Mouse (Mus musculus) inflammation-experienced regulatory T-cells, adult 16 weeks (primary cell): ENCODE results near the gene Rwdd2b. TPM values are rescaled to one million over a fixed set of nuclear protein-coding genes. Genes with fewer than 3 reads are reported as not detected.

Experiments used
- polyA plus RNA-seq: library from polyadenylated mRNA; unstranded; fragments of 100-300 nt; shearing (Covaris generic); gene quantifications from one replicate; pipeline ENCODE4 v1.2.1, GENCODE M21; 2017

Rwdd2b gene
- 14.0 TPM for polyA plus RNA-seq

DNA sequence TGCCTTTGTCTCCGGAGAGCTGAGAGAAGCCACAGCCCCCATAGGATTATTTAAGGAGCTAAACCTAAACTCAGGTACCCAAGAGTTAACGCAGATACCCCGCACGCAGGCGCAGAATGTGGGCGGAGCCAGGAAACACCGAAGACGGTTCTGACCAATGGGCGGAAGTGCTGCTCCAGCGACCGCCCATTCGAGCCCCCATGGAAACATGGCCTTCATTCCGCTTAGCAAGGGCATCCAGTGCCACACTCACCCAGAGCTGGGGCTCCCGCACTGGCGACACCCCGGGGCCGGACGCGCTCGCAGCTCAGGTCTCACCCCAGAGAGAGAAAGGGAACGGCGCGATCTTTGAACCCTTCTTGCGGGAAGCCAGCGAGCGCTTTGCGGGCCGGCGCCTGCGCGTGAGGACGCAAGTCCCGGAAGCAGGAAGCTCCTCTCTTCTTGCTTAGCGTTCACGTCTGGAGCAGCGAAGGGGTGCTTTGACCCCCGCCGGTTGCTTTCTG, at the start of gene Rwdd2b:
TSS of gene Rwdd2b (minus strand) at position 390 of the 503 bp plus-strand sequence.

DNA sequence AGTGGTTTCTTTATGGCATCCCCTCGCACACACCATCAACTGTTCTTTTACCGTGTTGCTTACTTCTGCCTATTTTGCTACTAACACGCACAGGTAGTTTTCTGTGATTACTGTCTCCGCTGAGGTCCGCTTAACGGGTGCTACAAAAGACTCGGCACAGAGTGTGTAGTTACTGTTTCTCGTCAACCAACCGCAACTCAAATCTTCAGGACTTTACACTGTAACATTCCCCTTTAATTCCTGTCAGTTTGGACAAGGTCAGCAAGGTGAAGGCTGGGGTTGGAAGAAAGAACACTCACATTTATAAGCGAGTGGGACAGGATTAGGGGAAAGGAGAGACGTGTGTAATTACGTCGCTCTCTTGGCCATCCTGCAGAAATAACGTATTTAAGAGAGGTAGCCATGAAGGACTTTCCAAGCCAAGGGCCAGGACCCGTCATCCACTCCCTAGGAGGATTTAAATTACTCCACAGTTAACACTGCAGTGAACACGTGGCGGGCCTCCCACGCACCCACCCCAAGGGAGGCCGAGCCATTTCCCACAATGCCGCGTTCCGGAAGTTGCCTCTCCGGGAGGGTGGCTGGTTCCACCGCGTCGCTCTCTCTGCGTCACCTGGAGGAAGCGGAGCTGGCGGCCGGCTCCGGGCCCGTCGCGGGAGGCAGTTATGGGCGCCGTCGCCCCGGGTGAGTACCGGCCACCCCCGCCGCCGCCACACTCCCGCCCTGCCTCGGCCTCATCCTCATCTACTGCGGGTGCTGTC, 14.2 kb upstream of the Rwdd2b start, which contains the start of gene Usp16:
TSS of gene Usp16 (plus strand) at position 285 of the 761 bp plus-strand sequence.

DNA sequence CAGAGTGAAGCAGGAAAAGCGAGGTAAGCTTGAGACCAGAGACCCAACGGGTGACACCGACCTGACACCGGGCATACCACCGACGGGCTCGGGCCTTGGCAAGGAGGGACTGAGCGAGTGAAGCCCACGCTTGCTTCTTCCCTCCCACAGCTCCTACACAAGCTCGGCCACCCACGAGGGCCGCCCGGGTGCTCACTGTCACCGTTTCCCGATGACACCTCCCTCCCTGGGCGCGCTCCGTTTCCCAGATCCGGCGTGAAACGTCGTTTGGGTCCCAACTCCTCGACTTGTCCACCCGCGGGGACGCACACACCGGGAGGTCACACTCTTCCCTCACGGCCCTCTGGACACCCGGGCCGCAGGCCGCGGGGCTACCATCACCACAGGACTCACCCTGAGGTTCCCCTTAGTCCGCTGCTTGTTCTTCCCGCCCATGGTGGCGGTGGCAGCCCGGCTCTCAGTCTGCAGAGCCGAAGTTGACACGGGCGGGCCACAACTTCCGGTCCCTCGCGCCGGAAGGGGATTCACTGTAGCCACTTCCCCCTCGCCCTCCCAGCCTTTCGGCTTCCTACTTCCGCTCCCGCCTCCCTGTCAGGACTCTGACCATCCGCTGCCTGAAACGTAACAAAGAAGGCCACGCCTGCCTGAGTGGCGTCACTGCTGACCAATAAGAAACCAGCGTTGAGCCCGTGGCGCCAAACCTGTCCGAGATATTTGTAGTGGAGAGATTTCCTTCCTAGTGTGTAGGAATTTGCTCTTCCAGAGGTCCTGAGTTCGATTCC, 8.1 kb downstream of the Rwdd2b start, which contains the start of gene Ltn1:
TSS of gene Ltn1 (minus strand) at position 580 of the 782 bp plus-strand sequence.

Other genes starting within 250 kb of the Rwdd2b start
- 15.0 TPM for gene N6amt1, start 86.4 kb downstream of the Rwdd2b start, polyA plus RNA-seq
- gene Ltn1, start 8.0 kb downstream of the Rwdd2b start, polyA plus RNA-seq: 70.6 TPM
- gene Usp16, start 14.1 kb upstream of the Rwdd2b start, polyA plus RNA-seq: 78.2 TPM
- gene Cct8, start 55.3 kb upstream of the Rwdd2b start, polyA plus RNA-seq: 442 TPM
- gene Map3k7cl, start 112.8 kb upstream of the Rwdd2b start, polyA plus RNA-seq: not detected